Mouse (Mus musculus) kidney, postnatal 0 days (tissue): ENCODE measurements around the gene Zfp82. TPM values are rescaled to one million over a fixed set of nuclear protein-coding genes. Genes with fewer than 3 reads are reported as not detected.

Experiments used
- ATAC-seq: fragments of 200-750 bp; cut with Nextera tagmentation; replicated peaks from 2 replicates; pipeline ENCODE4 v1.8.0; 2017; ENCODE audit warnings: low read depth, moderate number of reproducible peaks, moderate TSS enrichment, moderate library complexity; ENCODE audit not compliant: low FRiP score
- DNase-seq: peaks from one replicate; pipeline ENCODE4 v3.0.0-alpha.2; 2016; ENCODE audit warnings: low spot score
- H3K27ac ChIP-seq: fragments of 300-500 bp; sonication (generic); 2 replicates; pipeline ENCODE4 v1.5.1; 2014; ENCODE audit warnings: mild to moderate bottlenecking
- H3K27me3 ChIP-seq: fragments of 300-500 bp; sonication (generic); 2 replicates; pipeline ENCODE4 v1.6.1; 2014; ENCODE audit warnings: low read length, mixed read lengths; ENCODE audit not compliant: insufficient read depth
- H3K36me3 ChIP-seq: fragments of 300-500 bp; sonication (generic); 2 replicates; pipeline ENCODE4 v1.6.1; 2014; ENCODE audit warnings: low read length, mixed read lengths; ENCODE audit not compliant: insufficient read depth
- H3K4me1 ChIP-seq: fragments of 300-500 bp; sonication (generic); replicated peaks from 2 replicates; pipeline ENCODE4 v1.6.1; 2014; ENCODE audit warnings: antibody characterized with exemption, low read length, mixed read lengths; ENCODE audit not compliant: insufficient read depth
- H3K4me2 ChIP-seq: fragments of 300-500 bp; sonication (generic); 2 replicates; pipeline ENCODE4 v1.6.1; 2014; ENCODE audit warnings: mild to moderate bottlenecking, low read length, moderate library complexity, mixed read lengths
- H3K4me3 ChIP-seq: fragments of 300-500 bp; sonication (generic); replicated peaks from 2 replicates; pipeline ENCODE4 v1.5.1; 2014; ENCODE audit warnings: low read depth, low read length
- H3K9ac ChIP-seq: fragments of 300-500 bp; sonication (generic); 2 replicates; pipeline ENCODE4 v1.6.1; 2014; ENCODE audit warnings: low read depth, low read length
- H3K9me3 ChIP-seq: fragments of 300-500 bp; sonication (generic); replicated peaks from 2 replicates; pipeline ENCODE4 v1.6.1; 2016; ENCODE audit warnings: low read length, inconsistent platforms, mixed read lengths
- CTCF ChIP-seq: IDR thresholded peaks from 2 replicates; pipeline ENCODE4 v1.5.1; 2016; ENCODE audit warnings: antibody characterized with exemption, low read depth, mild to moderate bottlenecking, moderate library complexity
- WGBS: fragments of 180-500 bp; shearing (Covaris S2); extraction: QIAGEN DNeasy Blood & Tissue Kit; methylation state at CpG from one replicate; pipeline ENCODE4 v1.1.7; 2014; 5-methylcytosine and 5-hydroxymethylcytosine counted together
- microRNA-seq: library from miRNA; unstranded; fragments of <30 nt; microRNA quantifications from one replicate; pipeline ENCODE4, GENCODE M21; 2016
- polyA plus RNA-seq: library from polyadenylated mRNA; unstranded; fragments of >200 nt; fragmentation: Nextera tagmentation; extraction: Ambion mirVana; gene quantifications from 2 replicates; pipeline ENCODE4 v1.2.1, GENCODE M21; 2015

Gene Zfp82
- polyA plus RNA-seq, 1 experiment from 2014 or later: 3.7 TPM

DNA sequence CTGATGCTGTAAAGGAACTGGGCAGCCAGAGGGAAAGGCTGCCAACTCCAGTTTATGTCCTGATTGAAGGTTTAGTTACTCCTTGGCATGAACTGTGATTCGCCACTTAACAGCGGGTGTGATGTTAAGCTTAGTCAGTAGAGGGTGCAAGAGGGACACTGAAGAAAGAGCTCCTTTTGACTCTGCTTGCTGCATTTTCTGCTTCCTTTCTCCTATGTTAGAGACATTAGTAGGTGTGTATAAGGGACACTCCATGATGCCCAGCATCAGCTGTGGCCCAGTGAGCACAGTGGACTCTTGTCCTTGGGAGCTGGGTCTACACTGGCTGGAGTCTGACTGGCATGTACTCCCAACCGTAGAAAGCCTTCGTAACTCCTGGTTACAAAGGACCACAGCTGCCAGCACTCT is 59.7 kb downstream of the Zfp82 start:
- no peak overlapping the region for H3K4me3 ChIP-seq
- peaks cover 8% of the 10 kb centered on the region; the same call in 1 of the 2 replicates for H3K4me1 ChIP-seq
- WGBS: 64% methylated on average over 4 of the region's 4 CpGs
- peaks cover 30% of the 10 kb centered on the region; the same call in 1 of the 2 replicates for H3K36me3 ChIP-seq
- DNase-seq: peak; percentile 79
- no peak overlapping the region for H3K9ac ChIP-seq
- no peaks in the 10 kb centered on the region for H3K9me3 ChIP-seq
- H3K27ac ChIP-seq: no peak overlapping the region
- no peaks in the 10 kb centered on the region for H3K27me3 ChIP-seq
- TF ChIP-seq CTCF: peak; percentile 80
- H3K4me2 ChIP-seq: no peak overlapping the region
- ATAC-seq: peak; percentile 55; the same call in 1 of the 2 replicates

DNA sequence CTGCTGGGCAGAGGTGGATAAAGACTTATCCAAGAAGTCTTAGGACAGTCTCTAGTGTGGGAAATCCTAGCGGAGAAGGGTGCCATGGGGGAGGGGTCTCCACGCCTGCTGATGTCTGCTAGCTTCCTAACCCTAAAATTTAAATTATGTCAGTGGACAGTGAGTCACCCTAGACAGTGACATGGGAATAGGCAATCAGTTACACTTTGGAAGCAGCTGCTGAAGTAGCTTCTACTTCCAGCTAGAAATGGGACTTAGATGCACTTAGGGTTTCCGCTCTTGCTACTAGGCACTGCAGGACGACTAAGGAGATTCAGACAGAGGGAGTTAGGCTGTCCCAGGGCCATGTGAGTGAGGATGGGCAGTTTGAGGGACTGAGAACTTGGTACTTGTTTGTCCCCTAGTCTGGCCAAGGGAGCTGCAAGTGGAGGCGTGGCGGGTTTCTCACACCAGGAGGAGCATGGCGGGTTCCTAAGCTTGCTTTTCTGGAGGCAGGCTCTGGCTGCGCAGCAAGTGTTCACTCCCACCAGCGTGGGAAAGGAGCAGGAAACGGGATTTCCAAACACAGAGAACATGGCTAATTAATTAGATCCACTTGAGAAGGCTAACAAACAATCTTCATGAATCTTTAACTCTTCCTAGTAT is 62.0 kb downstream of the Zfp82 start:
- no peaks in the 10 kb centered on the region for H3K9me3 ChIP-seq
- 68% methylated on average over 10 of the region's 10 CpGs for WGBS
- no peak for ATAC-seq
- no peak for DNase-seq
- peaks cover 25% of the 10 kb centered on the region; the same call in 1 of the 2 replicates for H3K36me3 ChIP-seq
- no peak overlapping the region for H3K4me3 ChIP-seq
- no peak for TF ChIP-seq CTCF
- H3K4me1 ChIP-seq: peaks cover 8% of the 10 kb centered on the region; the same call in 1 of the 2 replicates
- no peaks in the 10 kb centered on the region for H3K27me3 ChIP-seq
- no peak overlapping the region for H3K27ac ChIP-seq
- H3K9ac ChIP-seq: no peak overlapping the region
- no peak overlapping the region for H3K4me2 ChIP-seq

DNA sequence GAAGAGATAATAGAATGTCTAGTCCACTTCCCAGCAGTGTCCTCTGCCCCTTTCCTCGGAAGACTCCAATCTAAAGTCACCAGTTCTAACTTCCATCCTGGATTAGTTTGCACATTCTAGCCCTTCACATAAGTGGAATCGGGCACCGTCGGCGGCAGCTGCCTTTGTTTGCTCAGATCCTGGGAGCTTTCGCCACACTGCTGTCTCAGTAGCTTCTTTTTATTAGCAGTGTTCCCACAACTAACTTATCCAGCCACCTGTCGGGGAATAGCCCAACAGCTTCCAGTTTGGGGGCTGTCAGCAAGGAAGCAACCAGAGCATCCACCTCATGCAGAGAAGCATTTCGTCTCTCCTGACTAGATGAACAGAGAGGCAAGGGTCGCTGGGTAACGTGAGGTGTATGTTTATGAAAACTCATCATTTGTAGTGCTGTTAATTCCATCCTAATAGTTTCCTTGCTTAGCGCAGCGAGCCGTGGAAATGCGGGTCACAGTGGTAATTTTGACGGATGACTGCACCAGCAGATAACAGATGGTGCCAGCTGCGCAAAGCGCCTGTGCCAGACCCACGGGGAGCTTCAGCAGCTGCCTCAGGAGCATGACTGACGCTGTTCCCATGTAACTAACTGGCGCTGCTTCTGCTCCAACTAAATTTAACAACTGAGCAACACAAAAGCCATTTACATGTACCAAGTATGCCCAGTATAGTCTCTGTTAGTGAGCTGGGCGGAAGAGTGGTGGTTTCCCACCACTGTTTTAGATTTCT is 63.2 kb downstream of the Zfp82 start:
- 45% methylated on average over 21 of the region's 21 CpGs for WGBS
- H3K9me3 ChIP-seq: no peaks in the 10 kb centered on the region
- no peak overlapping the region for H3K4me2 ChIP-seq
- no peaks in the 10 kb centered on the region for H3K27me3 ChIP-seq
- no peak for TF ChIP-seq CTCF
- ATAC-seq (no peak), DNase-seq (peak; percentile 18)
- no peak overlapping the region for H3K4me3 ChIP-seq
- no peak overlapping the region for H3K9ac ChIP-seq
- H3K4me1 ChIP-seq: peaks cover 8% of the 10 kb centered on the region; the same call in 1 of the 2 replicates
- H3K27ac ChIP-seq: peak overlapping the region; percentile 36; the same call in 1 of the 2 replicates
- peaks cover 22% of the 10 kb centered on the region; the same call in 1 of the 2 replicates for H3K36me3 ChIP-seq

DNA sequence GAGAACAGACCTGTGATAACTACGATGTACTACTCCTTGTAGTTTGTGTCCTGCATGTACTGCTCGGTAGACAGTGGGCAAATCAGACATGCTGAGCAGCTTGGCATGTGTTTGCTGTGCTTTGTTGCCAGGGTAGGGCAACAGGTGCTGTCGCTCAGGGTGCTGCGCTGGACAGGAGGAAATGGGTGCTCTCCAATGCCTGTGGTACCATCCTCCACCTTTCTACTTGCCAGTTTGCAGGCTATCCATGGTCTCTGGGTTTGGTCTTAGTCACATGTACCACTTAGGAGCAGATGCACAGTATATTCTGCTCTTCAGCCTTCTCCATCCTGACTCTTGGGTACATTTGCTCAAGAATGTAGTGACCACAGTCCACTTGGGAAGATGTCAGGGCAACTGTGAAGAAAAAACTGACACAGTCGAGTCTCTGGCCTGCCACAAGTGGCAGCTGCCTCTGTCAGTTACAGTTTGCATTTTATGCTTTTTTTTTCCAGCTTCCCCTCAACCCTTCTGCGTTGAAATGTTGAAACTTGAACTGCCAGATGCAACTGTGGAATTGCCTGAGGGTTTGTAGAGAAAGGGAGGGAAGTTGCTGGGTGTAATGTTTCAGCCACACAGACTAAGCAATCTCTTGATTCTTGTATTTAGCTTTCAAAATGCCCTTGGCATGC is 64.5 kb downstream of the Zfp82 start:
- DNase-seq (peak; percentile 71), ATAC-seq (no peak)
- no peak for TF ChIP-seq CTCF
- Histone ChIP-seq H3K4me2 (no peak overlapping the region), H3K4me3 (no peak overlapping the region), H3K27ac (no peak overlapping the region), H3K9ac (no peak overlapping the region), H3K27me3 (no peaks in the 10 kb centered on the region), H3K36me3 (peaks cover 18% of the 10 kb centered on the region; the same call in 1 of the 2 replicates), H3K9me3 (no peaks in the 10 kb centered on the region), H3K4me1 (peaks cover 8% of the 10 kb centered on the region; the same call in 1 of the 2 replicates)
- 62% methylated on average over 6 of the region's 6 CpGs for WGBS

DNA sequence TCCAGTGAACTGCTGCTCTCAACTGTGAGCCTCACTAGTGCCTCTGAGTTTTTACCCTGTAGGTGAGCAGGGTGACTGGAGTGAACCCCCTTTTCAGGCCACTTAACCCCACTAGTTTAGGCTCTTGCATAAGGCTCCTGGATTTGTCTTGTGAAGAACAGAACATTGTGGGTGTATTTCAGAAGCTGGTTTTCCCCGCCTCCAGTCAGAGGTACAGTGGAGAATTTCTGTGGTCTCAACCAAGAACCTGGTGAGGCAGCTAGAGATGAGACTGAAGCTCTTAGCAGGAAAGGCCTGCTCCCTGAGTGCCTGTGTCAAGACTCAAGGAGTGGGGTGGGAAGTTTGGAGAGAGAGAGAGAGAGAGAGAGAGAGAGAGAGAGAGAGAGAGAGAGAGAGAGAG is 65.1 kb downstream of the Zfp82 start:
- ATAC-seq (no peak), DNase-seq (no peak)
- TF ChIP-seq CTCF: no peak
- peaks cover 18% of the 10 kb centered on the region; the same call in 1 of the 2 replicates for H3K36me3 ChIP-seq
- WGBS: 88% methylated on average over 1 of the region's 1 CpGs
- H3K4me2 ChIP-seq: no peak overlapping the region
- peaks cover 8% of the 10 kb centered on the region; the same call in 1 of the 2 replicates for H3K4me1 ChIP-seq
- H3K9me3 ChIP-seq: no peaks in the 10 kb centered on the region
- no peak overlapping the region for H3K27ac ChIP-seq
- H3K9ac ChIP-seq: no peak overlapping the region
- no peak overlapping the region for H3K4me3 ChIP-seq
- H3K27me3 ChIP-seq: no peaks in the 10 kb centered on the region

Small RNA genes lying within 50 kb of the gene (microRNA-seq; reads per million reads assigned to microRNA genes)
- not detected for gene Gm23368

Other genes with a start within 250 kb of the Zfp82 start
- 4.6 TPM in 2 replicates for gene Zfp940, start 219.2 kb downstream of the Zfp82 start, polyA plus RNA-seq
- 5.5 and 5.6 TPM in 2 replicates for gene Zfp420, start 212.9 kb downstream of the Zfp82 start, polyA plus RNA-seq
- 7.7 and 7.8 TPM in 2 replicates for gene Zfp27, start 166.3 kb downstream of the Zfp82 start, polyA plus RNA-seq
- 3.9 and 4.7 TPM in 2 replicates for gene Zfp383, start 164.7 kb downstream of the Zfp82 start, polyA plus RNA-seq
- 5.6 and 6.7 TPM in 2 replicates for gene Zfp74, start 118.8 kb downstream of the Zfp82 start, polyA plus RNA-seq
- gene Zfp568, start 88.9 kb downstream of the Zfp82 start, polyA plus RNA-seq: 6.4 TPM in 2 replicates
- 2.8 and 3.8 TPM in 2 replicates for gene Zfp14, start 21.5 kb downstream of the Zfp82 start, polyA plus RNA-seq
- gene Gm26920, start 17.5 kb upstream of the Zfp82 start, polyA plus RNA-seq: 0.83 and 1.8 TPM in 2 replicates
- gene Zfp566, start 17.6 kb upstream of the Zfp82 start, polyA plus RNA-seq: 9.5 and 9.6 TPM in 2 replicates
- gene Zfp260, start 21.9 kb upstream of the Zfp82 start, polyA plus RNA-seq: 79.8 and 84.7 TPM in 2 replicates
- gene Zfp382, start 49.0 kb upstream of the Zfp82 start, polyA plus RNA-seq: 4.9 and 5.5 TPM in 2 replicates
- 10.6 and 11.4 TPM in 2 replicates for gene Zfp146, start 96.8 kb upstream of the Zfp82 start, polyA plus RNA-seq
- gene Cox7a1, start 111.2 kb upstream of the Zfp82 start, polyA plus RNA-seq: 32.9 and 43.0 TPM in 2 replicates
- gene Capns1, start 125.9 kb upstream of the Zfp82 start, polyA plus RNA-seq: 121 and 122 TPM in 2 replicates
- gene Polr2i, start 159.0 kb upstream of the Zfp82 start, polyA plus RNA-seq: 148 and 157 TPM in 2 replicates
- 176 and 179 TPM in 2 replicates for gene Tbcb, start 159.4 kb upstream of the Zfp82 start, polyA plus RNA-seq
- not detected in 2 replicates for gene Ovol3, start 162.8 kb upstream of the Zfp82 start, polyA plus RNA-seq
- gene Thap8, start 207.2 kb upstream of the Zfp82 start, polyA plus RNA-seq: 0.11 and 0.27 TPM in 2 replicates
- gene Wdr62, start 207.5 kb upstream of the Zfp82 start, polyA plus RNA-seq: 2.7 and 3.4 TPM in 2 replicates
- gene Clip3, start 218.8 kb upstream of the Zfp82 start, polyA plus RNA-seq: 22.7 and 23.3 TPM in 2 replicates
- 95.3 and 101 TPM in 2 replicates for gene Alkbh6, start 235.8 kb upstream of the Zfp82 start, polyA plus RNA-seq
- gene Syne4, start 241.9 kb upstream of the Zfp82 start, polyA plus RNA-seq: 79.0 and 88.4 TPM in 2 replicates
- not detected in 2 replicates for gene E130208F15Rik, start 248.8 kb upstream of the Zfp82 start, polyA plus RNA-seq